Mouse (Mus musculus): ENCODE data around the gene Tsx. TPM values are rescaled to one million over a fixed set of nuclear protein-coding genes. Genes with fewer than 3 reads are reported as not detected.

The Tsx gene
- polyA plus RNA-seq (2012): not detected in 2 replicates

DNA sequence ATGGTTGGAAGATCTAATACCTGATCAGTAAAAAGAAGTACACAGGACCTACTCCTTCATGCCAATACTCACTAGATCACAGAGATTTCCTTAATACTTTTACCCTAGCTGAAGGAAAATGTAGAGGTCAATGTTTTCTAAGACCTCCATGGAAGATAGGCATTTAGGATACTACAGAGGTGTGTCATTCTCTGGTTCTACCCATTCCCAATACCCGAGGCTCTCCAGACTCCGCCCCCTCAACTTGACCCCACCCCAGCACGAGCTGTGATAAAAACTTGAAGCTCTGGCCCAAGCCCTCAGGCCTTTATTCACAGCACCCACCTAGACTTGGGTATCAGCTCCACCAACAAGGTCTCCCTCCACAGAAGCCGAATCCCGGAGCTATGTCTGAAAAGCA, at the start of gene Tsx:
Gene Tsx, plus strand, starts transcription at position 301 of the 400 bp plus-strand sequence.
- no peak for TF ChIP-seq GATA1 (IDR thresholded peaks at IDR 0.05; ENCODE audit: low read length)

DNA sequence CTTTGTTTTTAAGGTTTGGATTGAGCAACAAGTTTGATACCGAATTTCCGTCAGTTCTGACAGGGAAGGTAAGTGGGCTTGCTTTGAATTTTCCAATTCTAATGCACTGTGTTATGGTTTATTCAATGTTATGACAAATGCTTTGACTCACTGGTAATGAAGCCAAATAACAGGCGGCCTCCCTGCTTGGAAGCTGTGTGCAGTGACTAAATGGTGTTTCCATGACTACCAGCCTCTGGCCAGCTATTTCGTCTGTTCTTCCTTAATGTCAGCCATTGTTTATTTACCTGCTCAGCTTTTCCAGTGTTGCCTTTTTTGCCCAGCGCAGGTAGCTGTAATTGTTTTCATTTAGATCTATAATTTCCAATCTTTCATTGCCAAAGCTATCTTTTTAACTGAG, 48.1 kb upstream of the Tsx start:
- no peak for TF ChIP-seq GATA1 (IDR thresholded peaks at IDR 0.05; ENCODE audit: low read length)

DNA sequence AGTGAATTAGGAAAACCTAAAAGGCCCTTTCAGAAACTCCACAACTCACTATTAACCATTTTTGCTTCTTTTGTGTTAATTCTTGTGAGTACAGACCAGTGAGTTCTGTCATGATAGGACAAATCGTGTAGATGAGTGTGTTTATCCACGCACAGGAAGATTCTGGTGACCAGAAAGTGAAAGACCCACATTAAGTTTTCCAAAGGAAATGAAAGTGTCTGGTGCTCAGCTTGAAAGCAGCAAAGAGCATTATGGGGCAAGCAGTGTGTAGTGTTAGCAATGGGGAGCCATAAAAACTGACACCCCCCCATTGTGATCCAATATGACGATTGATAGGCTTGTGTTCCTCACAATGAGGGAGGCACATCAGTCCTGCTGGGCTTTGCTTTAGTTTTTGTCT, 45.6 kb upstream of the Tsx start:
- no peak for TF ChIP-seq GATA1 (IDR thresholded peaks at IDR 0.05; ENCODE audit: low read length)

DNA sequence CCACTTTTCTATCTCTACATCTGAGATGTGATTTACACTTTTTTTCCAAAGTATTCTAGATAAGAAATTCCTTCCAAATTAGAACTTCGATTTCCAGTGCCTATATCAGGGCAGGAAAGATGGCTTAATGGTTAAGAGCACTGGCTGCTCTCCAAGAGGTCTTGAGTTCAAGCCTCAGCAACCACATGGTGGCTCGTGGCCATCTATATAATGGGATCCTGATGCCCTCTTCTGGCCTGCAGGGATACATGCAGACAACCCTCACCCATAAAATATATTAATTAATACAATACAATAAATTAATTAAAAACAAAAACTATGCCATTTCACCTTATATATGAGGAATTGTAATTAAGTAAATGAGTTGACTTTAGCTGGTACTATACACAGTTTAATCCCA, 43.0 kb upstream of the Tsx start:
- TF ChIP-seq GATA1 (IDR thresholded peaks at IDR 0.05; ENCODE audit: low read length): no peak

DNA sequence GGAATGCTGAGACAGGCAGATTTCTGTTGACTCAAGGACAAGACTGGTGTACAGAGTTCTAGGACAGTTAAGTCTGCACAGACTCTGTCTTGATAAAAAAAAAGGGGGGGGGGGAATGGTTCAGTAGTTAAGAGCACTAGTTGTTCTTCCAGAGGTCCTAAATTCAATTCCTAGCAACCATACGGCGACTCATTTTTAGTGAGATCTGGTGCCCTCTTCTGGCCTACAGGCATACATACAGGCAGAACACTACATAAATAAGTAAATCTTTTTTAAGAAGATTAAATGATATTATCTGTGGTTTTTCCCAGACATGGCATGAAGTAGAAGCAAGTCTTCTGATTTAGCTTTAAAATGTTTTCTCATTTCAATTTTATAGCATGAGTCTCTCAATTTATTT, 42.6 kb upstream of the Tsx start:
- no peak for TF ChIP-seq GATA1 (IDR thresholded peaks at IDR 0.05; ENCODE audit: low read length)

DNA sequence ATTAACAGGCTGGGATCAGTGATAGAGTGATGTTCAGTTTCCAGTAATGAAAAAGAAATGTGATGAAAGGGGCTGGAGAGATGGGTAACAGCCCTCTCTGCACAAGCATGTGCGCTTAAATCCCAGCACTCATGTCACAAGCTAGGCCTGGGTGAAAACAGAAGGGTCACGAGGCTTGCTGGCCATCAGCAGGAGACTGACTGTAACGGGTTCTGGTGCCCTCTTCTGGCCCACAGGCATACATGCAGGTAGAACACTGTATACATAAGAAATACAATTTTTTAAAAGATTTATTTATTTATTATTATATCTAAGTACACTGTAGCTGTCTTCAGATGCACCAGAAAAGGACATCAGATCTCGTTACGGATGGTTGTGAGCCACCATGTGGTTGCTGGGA, 40.0 kb upstream of the Tsx start:
- TF ChIP-seq GATA1 (IDR thresholded peaks at IDR 0.05; ENCODE audit: low read length): no peak

DNA sequence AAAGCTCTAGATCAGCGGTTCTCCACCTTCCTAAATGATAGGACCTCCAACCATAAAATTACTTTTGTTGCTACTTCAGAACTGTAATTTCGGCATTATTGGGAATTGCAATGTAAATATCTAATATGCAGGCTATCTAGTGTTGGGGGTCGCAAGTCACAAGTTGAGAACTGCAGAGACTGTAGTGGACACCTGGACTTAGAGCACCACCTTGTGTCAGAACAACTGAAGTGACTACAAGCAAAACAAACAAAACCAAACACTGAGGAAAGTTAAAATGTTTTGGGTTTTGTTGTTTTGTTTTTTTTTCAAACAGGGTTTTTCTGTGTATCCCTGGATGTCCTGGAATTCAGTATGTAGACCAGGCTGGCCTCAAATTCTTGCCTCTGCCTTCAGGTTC, 29.7 kb upstream of the Tsx start:
- no peak for TF ChIP-seq GATA1 (IDR thresholded peaks at IDR 0.05; ENCODE audit: low read length)

DNA sequence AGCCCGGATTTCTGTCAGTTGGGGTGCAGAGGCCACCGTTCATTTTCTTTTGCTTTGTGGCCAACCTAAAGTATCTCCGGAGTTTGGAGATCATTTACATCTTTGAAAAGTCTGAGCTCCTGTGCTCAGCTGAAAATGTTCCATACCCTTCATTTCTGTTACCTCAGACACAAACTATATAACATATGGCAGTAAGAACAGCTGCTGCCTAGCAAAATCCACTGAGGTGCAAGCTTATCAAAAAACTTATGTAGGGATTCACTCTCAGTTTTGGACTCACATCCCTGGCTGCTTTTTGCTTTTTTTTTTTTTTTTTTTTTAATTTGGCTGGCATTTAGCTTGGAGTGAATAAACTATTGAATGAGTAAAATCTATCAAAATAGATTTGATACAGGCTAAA, 26.1 kb upstream of the Tsx start:
- no peak for TF ChIP-seq GATA1 (IDR thresholded peaks at IDR 0.05; ENCODE audit: low read length)

DNA sequence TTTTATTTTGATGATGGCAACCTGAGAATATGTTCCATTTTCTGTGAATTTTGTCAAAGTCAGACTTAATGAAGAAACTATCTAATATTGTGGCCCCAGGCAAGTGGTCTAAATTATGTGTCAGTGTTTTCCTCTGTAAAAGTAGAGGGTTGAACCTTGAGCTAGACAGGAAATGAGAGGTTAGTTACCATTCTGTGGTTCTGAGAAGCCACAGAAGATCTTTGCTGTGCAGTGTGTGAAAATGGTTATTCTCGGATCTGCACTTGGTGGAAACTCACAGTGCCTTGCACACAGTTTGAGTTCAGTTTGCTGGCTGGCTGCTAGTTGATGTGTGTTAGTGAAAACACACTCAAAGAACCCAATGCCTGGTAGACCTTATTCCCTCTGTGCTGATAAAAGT, 20.4 kb upstream of the Tsx start:
- no peak for TF ChIP-seq GATA1 (IDR thresholded peaks at IDR 0.05; ENCODE audit: low read length)

DNA sequence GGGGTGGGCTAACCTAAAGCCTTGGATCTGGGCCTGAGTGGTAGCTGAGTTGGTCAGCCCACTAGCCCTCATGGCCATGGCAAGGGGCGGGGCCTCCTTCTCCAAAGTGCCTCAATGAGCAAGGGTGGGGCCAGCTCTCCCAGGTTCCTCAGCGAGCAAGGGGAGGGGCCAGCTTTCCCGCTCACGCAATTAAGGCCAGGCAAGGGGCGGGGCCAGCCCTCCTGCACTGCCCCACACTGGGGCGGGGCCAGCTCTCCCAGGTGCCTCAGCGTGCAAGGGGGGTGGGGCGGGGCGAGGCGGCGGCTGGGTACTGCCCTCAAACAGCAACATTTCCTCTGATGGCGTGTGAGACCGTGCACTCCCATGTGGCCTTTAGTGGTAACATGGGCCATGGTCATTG, 9.2 kb upstream of the Tsx start:
- no peak for TF ChIP-seq GATA1 (IDR thresholded peaks at IDR 0.05; ENCODE audit: low read length)

DNA sequence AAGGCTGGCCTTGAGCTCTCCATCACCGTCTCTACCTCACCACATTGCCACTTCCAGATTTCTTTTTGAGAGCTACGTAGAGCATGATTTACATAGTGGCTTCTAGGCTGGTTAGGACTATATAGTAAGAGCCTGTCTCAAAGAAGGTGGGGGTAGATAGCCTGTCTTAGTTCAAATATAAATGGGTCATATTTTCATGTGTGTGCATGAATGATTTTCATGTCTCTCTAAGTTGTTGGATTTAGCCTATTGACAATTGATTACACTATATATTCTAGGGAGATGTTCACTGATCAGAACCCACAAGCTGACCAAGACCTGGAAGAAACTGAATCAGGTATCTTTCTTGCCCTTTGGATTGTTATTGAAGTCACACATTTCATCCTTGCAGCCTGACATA, 7.4 kb downstream of the Tsx start, which contains the start of gene Gm26992:
Gene Gm26992, plus strand, starts transcription at position 301 of the 400 bp plus-strand sequence.
- TF ChIP-seq GATA1 (IDR thresholded peaks at IDR 0.05; ENCODE audit: low read length): no peak

DNA sequence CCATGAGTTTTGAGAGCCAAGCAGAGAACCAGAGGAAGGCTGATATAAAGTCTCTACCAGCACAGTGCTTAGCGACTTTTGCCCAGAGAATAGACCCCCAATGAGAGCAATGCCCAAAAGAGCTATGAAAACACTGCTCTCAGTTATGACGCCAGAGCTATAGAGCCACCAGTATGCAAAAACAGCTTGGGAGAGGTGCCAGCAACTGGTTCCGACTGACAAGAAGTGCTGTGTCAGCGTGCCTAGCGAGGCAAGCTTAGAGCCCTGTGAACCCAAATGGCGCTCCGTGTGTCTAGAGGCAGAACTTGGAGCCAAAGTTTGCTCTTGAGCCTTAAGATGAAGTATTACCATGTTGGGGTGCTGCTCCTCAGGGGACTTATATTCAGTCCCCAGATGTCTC, 13.4 kb downstream of the Tsx start:
- no peak for TF ChIP-seq GATA1 (IDR thresholded peaks at IDR 0.05; ENCODE audit: low read length)

DNA sequence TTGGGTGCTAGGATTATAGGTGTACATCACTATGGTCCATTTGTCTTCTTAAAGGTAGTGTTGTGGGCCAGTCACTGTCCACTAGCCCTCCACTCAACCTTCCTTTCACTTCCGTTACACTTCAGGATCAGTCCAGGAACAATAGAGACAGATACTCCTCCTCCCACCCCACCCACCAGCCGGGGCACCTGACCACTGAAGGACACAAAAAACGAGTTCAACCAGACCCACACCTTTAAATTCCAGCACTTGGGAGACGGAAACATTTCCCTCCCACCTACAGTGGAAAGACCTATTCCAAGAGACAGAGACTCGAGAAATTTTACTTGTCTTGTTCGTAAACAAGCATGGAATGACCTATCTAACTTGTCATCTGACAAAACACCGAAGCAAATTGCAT, 18.0 kb downstream of the Tsx start:
- TF ChIP-seq GATA1 (IDR thresholded peaks at IDR 0.05; ENCODE audit: low read length): no peak

DNA sequence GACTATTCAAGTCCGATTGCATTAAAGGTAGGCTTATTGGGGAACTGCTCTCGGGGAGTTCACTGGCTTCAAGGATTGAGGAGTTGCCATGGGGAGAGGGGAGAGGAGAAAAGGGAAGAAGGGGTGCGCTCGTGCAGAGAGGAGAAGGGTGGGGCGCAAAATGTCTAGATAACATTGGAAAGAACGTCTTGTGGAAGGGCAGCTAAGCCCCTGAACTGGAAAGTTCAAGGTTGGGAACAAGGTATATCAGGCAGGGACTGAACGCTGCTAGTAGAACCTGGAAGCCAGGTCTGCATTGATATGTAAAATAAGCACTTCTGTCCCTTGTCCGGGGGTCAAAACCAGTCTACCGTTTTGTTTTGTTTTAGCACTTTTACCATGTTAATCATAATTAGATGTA, 23.8 kb downstream of the Tsx start:
- no peak for TF ChIP-seq GATA1 (IDR thresholded peaks at IDR 0.05; ENCODE audit: low read length)

DNA sequence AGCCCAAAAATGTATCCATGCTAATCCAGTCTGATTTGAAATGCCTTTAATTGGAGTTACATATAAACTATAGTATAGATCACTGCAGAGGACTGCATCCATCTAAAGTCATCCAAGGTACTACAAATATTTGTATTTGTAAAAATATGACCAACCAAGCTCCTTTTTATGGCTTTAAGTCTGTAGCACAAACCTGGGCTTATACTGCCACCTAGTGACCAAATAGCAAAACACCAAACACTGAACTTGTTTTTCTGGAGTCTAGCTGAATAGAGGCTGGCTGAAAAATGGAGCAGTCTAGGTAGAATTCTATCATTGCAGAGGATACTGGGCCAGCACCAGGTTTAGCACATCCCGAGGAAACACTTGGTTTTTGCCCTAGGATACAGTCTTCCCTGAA, 26.5 kb downstream of the Tsx start:
- TF ChIP-seq GATA1 (IDR thresholded peaks at IDR 0.05; ENCODE audit: low read length): no peak

DNA sequence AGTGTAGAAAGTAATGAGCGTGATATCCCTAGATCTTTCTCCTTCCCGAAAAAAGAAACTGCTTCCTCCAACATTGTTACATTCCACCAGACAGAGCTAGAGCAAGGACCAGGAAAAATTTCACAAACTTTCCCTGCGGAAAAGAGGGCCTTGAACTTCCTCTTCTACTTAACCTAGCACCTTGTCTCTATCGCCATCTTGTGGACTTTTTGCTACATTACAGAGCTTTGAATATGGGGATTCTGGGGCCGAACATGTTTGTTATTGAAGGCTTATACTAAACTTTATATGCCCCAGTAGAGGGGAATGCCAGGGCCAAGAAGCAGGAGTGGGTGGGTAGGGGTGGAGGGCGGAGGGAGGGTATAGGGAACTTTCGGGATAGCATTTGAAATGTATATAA, 29.5 kb downstream of the Tsx start:
- TF ChIP-seq GATA1 (IDR thresholded peaks at IDR 0.05; ENCODE audit: low read length): no peak

DNA sequence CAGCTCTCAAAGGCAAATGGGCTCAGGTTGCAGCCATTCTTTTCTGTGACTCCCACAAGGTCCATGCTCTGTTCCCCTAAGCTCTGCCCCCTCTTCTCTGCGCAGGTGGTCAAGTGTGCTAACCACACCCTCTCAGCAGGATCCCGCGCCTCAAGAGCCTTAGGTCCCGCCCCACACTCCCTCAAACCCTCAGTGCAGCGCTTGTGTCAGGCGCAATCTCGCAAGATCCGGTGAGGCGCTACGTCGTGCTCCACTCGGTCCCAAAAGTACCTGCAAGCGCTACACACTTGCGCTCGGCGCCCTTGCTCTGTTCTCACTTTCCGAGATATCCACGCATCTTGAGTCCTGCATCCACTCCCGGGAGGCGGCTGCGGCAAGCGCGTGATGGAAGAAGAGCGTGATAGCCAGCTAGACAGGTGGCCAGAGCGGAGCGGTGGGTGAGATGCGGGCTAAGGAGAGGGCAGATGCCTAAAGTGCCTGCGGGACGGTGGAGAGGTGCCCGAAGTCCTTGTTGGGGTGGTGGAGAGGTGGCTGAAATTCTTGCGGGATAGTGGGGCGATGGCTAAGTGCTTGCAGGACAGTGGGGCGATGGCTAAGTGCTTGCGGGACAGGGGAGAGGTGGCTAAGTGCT, 33.4 kb downstream of the Tsx start:
- TF ChIP-seq GATA1 (IDR thresholded peaks at IDR 0.05; ENCODE audit: low read length): no peak

DNA sequence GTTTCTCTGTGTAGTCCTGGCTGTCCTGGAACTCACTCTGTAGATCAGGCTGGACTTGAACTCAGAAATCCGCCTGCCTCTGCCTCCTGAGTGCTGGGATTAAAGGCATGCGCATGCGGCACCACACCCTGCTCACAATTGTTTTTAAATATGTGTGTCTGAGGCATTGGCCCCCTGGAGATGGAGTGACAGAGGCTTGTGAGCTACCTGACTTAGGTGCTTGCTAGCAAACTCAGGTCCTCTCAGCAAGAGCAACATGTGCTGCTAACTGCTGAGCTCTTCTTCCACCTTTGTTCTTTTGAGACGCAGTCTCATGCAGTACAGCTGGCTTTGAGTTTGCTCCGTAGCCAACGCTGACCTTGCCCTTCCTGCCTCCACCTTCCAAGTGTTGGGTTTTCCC, 38.5 kb downstream of the Tsx start:
- no peak for TF ChIP-seq GATA1 (IDR thresholded peaks at IDR 0.05; ENCODE audit: low read length)

Data from G1E-ER4 (cell line).